Mouse (Mus musculus): Measurements from ENCODE around the gene Smlr1.

Gene Smlr1

DNA sequence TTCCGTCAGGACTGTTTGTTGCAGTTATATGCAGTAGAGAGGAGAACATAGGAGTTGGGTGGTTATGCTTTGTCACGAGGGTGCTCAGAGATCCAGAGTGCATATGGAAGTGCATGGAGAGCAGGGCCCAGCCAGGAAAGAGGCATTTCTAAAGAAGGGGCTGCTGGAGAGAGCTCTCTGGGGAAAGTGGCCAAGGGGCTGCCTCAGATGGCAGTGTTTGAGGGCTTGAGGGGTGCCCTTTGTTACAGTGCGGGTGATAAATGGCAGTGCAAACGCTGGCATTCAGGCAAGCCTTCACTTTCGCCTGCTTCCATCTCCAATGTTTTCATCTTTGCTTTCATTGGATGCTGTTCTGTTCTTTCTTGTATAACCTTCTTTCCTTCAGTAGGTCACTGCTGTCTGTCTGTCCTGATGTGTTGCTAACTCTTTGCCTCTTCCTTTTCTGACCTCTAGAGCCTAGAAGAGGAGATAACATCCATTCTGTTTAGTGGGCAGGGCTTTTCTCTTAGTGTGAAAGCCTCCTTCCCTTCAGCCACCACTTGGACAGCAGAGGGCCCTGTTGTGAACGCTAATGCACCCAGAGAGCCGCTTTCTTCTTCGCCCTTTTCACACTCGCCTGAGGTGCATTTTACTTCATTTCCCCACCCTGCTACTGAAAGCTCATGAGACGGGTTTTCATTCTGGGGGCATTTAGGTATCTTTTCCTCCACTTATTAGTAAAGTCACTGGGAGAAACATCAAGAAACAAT is 36.6 kb downstream of the Smlr1 start:
- no peak for DNase-seq (ENCODE audit: low spot score in 2 of 2)

GRCm38 (mm10) chr10:25488456-25488855 is 47.6 kb downstream of the Smlr1 start:
- DNase-seq (ENCODE audit: low spot score in 2 of 2), result peak; percentile 53 to 66

DNA sequence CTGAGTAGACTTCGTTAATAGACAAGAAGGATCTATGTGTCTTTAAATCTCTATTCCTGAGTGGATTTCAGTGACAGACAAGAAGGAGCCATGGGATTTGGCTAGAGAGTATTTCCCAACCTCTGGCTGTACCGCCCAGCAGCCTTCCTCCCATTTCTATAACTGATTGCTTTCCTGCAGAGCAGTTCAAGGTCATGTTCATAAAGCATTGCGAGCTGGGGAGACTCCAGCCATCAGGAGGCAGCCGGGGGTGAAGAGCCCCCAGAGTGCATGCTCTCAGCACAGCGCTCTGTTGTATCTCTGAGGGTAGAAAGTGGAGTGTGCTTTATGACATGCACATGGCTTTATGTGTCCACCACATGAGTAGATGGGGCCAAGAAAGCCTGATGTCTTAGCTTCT is 53.3 kb downstream of the Smlr1 start:
- DNase-seq (ENCODE audit: low spot score in 2 of 2), result no peak

GRCm38 (mm10) chr10:25479716-25480115 is 56.4 kb downstream of the Smlr1 start:
- DNase-seq (ENCODE audit: low spot score in 2 of 2), result no peak

Measured in urinary bladder, postnatal 36 days (tissue).